Mouse (Mus musculus): ENCODE measurements around the gene Trmt44. TPM values are rescaled to one million over a fixed set of nuclear protein-coding genes. Genes with fewer than 3 reads are reported as not detected.
A peak's percentile ranks its signal among the peaks of the same experiment; 100 is the strongest.

Trmt44 gene
- total RNA-seq, 2 experiments from 2014 or later: 1.8 to 2.5 TPM

GRCm38 (mm10) chr5:35551855-35552837 is 22.7 kb downstream of the Trmt44 start:
- intact Hi-C loops (cut with DNase I): no loop called here
- DNase-seq: peak; percentile 13 to 17

GRCm38 (mm10) chr5:35546127-35546526 is 28.7 kb downstream of the Trmt44 start:
- intact Hi-C loops (cut with DNase I): no loop called here

GRCm38 (mm10) chr5:35541059-35541790 is 33.6 kb downstream of the Trmt44 start:
- intact Hi-C loops (cut with DNase I): no loop called here
- no peak for DNase-seq

More at GRCm38 (mm10) chr5:35546127-35546526, 28.7 kb downstream of the Trmt44 start:
- no peak for DNase-seq

GRCm38 (mm10) chr5:35540555-35540954 is 34.3 kb downstream of the Trmt44 start:
- intact Hi-C loops (cut with DNase I): no loop called here
- DNase-seq: no peak

GRCm38 (mm10) chr5:35539576-35539975 is 35.3 kb downstream of the Trmt44 start:
- intact Hi-C loops (cut with DNase I): no loop called here
- DNase-seq: no peak

GRCm38 (mm10) chr5:35538022-35538421 is 36.8 kb downstream of the Trmt44 start:
- intact Hi-C loops (cut with DNase I): no loop called here
- peak in 1 of 2 experiments; percentile 23 for DNase-seq

- intact Hi-C loops (cut with DNase I): no loop called here
- no peak for DNase-seq
Measured at GRCm38 (mm10) chr5:35537474-35537873, 37.4 kb downstream of the Trmt44 start.

- intact Hi-C loops (cut with DNase I): no loop called here
- DNase-seq: no peak
Measured at GRCm38 (mm10) chr5:35536271-35536670, 38.6 kb downstream of the Trmt44 start.

GRCm38 (mm10) chr5:35531586-35531985 is 43.3 kb downstream of the Trmt44 start:
- intact Hi-C loops (cut with DNase I): no loop called here
- DNase-seq: peak; percentile 19 to 39

GRCm38 (mm10) chr5:35530442-35530841 is 44.4 kb downstream of the Trmt44 start:
- intact Hi-C loops (cut with DNase I): no loop called here
- peak; percentile 28 to 33 for DNase-seq

- no peak for DNase-seq
- intact Hi-C loops (cut with DNase I): no loop called here
Measured at GRCm38 (mm10) chr5:35525469-35526123, 49.3 kb downstream of the Trmt44 start, which contains the start of gene Cpz. Cpz (minus strand) TSS chr5:35525698.

- DNase-seq: no peak
- intact Hi-C loops (cut with DNase I): loop anchor here (5.0 kb wide), 1 partner anchor 188 kb away; no protein-coding TSS in a partner anchor
Measured at GRCm38 (mm10) chr5:35524381-35524780, 50.5 kb downstream of the Trmt44 start.

GRCm38 (mm10) chr5:35523735-35524134 is 51.1 kb downstream of the Trmt44 start:
- intact Hi-C loops (cut with DNase I): loop anchor here (1.0 to 5.0 kb wide), 2 partner anchors 40 to 189 kb away; no protein-coding TSS in a partner anchor

GRCm38 (mm10) chr5:35516781-35517180 is 58.1 kb downstream of the Trmt44 start:
- intact Hi-C loops (cut with DNase I): no loop called here
- no peak for DNase-seq

More at GRCm38 (mm10) chr5:35523735-35524134, 51.1 kb downstream of the Trmt44 start:
- DNase-seq: peak; percentile 68 to 79

- peak; percentile 49 to 57 for DNase-seq
- intact Hi-C loops (cut with DNase I): loop anchor here (1.0 kb wide), 2 partner anchors 130 to 148 kb away; no protein-coding TSS in a partner anchor
Measured at GRCm38 (mm10) chr5:35510589-35510988, 64.3 kb downstream of the Trmt44 start.

Other genes starting within 250 kb of the Trmt44 start
- gene Hmx1, start 186.0 kb downstream of the Trmt44 start, total RNA-seq (2021): not detected
- 1 to 10 TPM in 1 of 2 experiments, under 1 TPM in 1; 0.60 to 1.0 TPM for gene Cpz, start 49.4 kb downstream of the Trmt44 start, total RNA-seq (2021)
- gene Acox3, start 8.0 kb upstream of the Trmt44 start, total RNA-seq (2021): 10 to 100 TPM; 28.0 to 28.6 TPM
- gene Htra3, start 104.7 kb upstream of the Trmt44 start, total RNA-seq (2021): 100 to 1,000 TPM; 105 to 136 TPM
- 1 to 10 TPM; 7.0 to 9.9 TPM for gene Sh3tc1, start 164.9 kb upstream of the Trmt44 start, total RNA-seq (2021)
- 10 to 100 TPM; 20.7 to 21.0 TPM for gene Ablim2, start 182.8 kb upstream of the Trmt44 start, total RNA-seq (2021)